Mouse (Mus musculus) right cerebral cortex, postnatal 4 days (tissue): ENCODE results near the gene Sf3b3.

Experiments used
- DNase-seq: peaks from one replicate; pipeline ENCODE4 v3.0.0-alpha.2; 2022

The Sf3b3 gene

DNA sequence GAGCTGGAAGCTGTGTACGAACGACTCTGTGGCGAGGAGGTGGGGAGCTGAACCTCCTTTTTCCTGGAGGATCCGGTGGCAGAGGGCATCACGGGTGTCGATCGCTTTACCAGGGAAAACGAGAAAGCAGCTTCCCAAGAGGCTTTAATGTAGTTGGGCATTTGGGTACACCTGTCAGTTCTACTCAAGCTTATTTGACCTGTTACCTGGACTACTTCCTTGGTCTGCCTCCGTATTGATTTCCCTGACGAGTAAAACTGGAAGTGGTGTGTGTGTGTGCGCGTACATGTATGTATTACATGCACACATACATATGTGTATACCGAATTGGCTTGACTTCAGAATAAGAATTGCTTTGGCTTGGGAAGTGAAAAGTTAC is 573 bp upstream of the Sf3b3 start:
- no peak for DNase-seq

DNA sequence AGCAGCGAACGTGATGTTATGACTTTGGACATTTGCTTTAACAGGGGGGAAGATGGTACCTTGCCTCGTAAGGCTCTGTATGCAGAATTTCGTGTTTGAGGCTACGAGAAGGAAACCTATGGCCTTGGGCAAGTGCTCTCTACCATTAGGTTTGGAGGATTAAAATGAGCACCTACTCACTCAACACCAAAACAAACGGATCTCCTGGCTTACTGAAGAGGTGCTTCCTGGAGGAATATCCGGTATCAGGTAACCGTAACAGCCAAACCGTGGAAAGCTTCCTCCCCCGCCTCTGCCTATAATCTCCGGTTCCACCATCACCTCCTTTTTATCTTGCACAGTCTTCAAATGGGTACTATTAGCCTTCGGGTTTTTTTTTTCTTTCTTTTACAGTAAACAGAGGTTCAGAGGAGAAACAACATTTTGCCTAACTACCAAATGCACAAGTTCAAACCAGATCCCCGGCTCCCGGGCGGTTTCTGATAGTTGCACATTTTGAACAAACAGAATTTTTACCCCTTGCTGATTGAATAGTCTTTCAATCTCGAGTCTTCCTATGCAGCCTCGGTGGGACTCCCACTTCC is 674 bp downstream of the Sf3b3 start:
- DNase-seq = no peak

DNA sequence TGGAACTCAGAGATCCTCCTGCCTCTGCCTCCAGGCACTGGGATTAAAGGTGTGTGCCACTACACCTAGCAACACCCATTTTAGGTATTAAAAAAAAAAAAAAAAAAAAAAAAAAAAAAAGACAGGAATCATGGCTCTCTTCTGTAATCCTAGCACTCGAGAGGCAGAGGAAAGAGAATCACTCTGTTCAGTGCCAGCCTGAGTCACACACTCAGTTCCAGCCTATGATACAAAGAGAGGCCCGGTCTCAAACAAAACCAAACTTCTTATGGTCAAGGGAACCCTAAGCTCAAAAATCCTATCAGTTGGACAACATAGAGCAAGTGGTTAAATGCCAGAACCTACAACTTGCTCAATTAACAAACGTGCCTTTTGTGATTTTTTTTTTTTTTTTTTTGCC is 1.6 kb downstream of the Sf3b3 start:
- DNase-seq = no peak

DNA sequence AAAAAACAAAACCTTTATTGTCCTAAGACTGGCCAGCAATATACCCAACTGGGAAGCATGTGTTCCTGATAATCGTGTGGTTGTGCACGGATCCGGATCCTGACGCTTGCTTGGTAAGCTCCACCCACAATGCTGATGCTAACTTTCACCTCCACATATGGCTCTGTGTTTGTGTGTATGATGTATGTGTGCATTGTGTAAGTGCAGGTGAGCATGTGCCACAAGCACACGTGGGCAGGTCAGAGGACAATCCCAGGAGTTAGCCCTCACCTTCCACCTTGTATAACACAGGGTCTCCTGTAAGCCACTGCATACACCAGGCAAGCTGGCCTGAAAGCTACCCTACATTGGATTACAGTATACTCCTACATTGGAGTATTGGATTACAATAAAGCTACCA is 3.4 kb downstream of the Sf3b3 start:
- no peak for DNase-seq

DNA sequence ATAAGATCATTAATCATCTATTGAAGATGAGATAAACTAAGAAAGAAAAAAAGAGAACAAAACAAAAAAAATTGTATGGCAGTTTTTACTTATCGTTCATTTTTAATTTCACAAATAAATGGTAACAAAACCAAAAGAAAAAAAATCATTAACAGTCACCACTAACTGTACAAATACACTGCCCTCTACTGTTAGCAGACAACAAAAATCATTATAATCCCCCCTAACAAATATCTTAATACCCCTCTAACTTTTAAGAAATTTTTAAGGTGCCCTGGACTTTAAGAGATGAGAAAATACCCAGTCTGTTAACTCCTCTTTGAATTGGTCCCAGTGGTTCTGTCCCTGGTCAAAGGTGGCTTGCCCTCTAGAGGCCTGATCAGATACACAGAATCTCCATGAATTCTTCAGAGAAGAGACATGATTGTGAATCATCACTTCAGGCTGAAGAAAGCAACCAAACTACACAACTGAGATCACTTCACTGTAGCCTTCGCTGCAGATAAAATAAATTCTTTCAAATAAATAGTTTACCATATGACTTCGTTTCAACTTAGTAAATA is 4.5 kb downstream of the Sf3b3 start:
- DNase-seq = no peak

DNA sequence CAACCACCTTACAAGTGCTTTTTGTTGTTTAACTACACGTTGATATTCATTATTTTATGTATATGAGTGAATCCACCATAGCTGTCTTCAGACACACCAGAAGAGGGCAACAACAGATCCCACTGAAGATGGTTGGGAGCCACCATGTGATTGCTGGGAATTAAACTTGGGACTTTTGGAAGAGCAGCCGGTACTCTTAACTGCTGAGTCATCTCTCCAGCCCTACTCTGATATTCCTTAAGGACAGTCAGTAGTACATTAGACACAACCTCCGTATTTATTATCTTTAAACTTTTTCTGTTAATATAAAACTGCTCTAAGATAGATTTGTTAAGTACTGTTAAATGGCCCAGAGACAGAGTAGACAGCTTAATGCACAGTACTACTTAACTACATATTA is 14.6 kb downstream of the Sf3b3 start:
- DNase-seq = no peak

DNA sequence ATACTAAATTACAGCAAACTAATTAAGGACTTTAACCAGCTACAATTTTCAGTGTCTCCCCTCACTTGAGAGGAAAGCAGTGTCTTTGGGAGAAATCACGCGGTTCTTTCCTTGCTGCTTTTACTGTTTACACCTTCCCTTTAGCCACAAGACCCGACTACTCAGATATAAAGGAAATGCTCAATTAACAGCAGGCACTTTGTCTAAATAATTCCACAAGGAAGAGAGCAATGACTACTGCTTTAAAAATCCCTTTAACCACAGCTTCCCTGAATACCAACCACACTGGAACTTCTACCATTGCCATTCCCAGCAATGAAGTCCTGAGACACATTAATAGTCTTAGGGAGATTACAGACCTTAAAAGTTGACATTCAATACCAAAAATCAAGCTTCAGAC is 18.1 kb downstream of the Sf3b3 start:
- no peak for DNase-seq

DNA sequence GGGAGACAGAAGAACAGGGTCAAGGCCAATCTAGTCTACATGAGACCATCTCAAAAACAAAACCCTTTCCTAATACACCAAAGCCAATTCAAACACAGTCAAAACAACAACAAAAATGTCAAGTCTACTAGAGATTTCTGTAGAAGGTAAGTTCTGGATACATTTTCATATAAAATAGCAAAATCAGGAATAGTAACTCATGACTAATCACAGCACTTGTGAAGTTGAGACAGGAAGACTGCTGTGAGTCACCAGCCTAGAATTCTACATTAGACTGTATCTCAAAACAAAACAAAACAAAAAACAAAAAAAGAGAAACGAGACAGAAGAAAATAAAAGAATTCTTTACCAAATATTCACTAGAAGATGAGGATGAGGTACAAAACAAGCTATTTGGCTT is 21.7 kb downstream of the Sf3b3 start:
- no peak for DNase-seq

DNA sequence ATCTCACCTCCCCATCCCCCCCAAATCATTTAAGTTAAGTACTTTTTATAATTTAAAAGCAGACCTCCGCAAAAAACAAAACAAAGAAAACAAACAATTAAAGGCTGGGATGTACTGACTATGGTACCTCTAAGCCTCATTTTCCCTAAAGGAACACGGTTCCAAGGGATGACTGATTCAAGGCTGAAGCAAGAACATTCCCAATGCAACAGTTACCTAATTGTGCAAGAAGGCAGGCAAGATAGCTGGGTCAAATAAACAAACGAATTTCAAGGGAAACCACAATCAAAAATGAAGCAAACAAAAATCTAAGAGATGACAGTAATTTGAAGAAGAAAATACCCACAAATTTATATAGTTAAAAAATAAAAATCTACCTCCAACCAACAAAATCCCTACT is 24.6 kb downstream of the Sf3b3 start:
- DNase-seq = no peak

DNA sequence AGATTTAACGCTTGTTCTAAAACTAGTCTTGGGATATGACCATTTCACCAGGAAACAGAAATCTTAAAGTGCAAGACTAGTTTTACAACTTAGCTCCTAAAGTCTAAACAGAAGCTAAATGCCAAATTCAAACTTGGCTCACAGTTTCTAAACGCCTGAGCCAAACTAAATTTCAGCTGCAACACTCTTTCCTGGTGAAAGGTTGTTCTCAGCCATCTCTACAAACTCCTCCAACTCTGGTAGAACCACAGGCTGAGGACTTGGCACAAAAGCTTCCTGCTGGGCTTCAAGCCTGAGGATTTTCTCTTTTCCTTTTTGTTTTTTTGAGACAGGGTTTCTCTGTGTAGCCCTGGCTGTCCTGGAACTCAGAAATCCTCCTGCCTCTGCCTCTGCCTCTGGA is 26.3 kb downstream of the Sf3b3 start:
- no peak for DNase-seq

DNA sequence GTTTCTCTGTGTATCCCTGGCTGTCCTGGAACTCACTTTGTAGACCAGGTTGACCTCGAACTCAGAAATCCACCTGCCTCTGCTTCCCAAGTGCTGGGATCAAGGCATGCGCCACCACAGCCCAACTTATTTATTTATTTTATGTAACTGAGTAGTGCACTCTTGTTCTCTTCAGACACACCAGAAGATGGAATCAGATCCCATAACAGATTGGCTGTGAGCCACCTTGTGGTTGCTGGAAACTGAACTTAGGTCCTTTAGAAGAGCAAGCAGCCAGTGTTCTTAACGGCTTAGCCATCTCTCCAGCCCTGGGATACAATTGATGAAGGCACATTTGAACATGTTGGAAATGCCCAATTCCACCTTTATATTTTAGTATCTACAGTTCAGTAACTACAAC is 28.0 kb downstream of the Sf3b3 start:
- DNase-seq = no peak

DNA sequence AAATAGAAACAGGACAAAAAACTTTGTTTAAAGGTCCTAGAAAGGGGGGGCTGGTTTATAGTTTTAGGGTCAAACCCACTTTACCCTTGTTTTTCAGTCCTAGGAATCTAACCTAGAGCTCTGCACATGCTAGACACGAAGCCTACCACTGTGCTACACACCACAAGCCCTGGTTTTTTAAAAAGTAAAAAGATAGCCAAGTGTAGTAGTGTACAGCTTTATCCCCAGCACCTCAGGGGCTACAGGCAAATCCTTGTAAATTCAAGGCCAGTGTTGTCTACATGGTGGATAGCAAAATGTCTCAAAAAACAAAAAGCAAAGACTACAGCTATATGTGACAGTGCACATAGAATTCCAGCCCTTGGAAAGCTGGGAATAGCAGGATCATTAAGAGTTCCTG is 29.6 kb downstream of the Sf3b3 start:
- DNase-seq = no peak

DNA sequence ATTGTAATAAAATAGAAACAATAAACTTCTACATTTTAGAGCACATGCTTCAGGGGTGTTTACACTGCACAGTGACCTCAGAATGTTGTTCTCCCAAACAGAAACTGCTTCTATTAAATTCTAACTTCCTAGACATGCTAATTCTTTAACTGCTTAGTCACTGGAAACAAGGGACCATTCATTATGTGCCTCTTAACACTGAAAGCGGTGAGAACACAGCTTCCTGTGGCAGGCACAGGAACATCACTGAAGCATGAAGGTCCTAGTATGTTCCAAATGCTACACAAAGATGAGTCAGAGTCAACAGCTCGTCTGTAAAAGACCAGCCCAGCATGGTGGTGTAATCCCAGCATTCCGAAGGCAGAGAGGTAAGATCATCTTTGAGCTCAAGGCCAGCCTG is 31.3 kb downstream of the Sf3b3 start:
- no peak for DNase-seq

DNA sequence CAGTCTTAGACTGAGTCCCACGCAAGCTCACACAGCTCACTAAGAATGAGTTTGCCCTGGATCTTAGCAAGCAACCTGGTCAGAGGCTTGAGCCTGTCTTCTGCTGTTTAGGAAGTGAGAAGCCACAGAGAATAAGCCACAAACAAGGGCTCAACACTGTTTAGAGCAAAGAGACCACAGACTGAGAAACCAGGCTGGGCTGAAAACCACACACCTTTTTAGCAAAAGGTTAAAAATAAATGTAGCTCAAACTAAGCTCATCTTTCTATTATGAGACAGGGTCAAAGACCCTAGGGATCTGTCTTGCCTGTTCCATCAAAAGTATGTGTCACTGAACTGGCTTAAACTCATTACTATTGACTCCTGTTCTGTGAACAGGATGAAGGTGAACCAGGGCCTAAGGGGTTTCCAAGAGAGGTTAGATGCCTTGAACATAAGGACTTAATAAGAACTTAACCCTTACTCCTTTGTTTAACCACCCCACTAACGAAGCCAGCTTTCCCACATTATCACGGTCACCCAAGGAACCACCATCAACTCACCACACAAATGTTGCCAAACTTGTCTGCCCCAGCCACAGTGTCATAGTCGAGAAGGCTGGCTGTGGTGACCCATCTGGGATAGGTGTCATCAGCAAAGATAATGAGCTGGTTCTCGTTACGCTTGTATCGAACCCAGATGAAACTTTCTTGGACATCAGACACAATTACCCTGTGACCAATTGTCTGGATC is 33.3 kb downstream of the Sf3b3 start:
- DNase-seq = no peak

DNA sequence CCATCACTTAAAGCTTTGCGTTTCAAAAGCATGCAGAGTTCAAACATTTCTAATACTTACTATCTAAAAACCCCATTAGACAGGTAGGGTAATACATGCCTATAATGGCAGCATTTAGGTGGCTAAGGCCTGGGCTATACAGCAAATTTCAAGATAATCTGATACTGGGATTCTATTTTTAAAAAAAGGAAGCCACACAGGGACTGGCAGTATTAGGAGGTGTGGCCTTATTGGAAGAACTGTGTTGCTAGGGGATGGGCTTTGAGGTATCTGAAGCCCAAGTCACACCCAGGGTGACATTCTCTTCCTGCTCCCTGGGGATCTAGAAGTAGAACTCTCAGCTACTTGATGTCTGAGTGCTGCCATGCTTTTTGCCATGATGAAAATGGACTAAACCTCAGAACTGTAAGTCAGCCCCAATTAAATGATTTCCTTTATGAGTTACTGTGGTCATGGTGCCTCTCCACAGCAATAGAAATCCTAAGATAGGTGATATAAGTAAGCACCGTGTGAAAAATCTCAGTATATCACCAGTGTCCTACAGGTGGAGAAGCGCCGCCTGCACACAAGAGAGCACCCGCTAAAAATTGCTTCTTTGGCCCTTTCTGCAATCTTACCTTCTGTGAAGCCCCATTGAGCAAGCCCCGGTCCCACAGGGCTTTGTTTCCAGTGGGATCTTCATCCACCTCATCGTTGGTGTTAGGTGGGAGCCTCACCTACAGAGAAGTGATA is 34.1 kb downstream of the Sf3b3 start:
- DNase-seq = no peak

DNA sequence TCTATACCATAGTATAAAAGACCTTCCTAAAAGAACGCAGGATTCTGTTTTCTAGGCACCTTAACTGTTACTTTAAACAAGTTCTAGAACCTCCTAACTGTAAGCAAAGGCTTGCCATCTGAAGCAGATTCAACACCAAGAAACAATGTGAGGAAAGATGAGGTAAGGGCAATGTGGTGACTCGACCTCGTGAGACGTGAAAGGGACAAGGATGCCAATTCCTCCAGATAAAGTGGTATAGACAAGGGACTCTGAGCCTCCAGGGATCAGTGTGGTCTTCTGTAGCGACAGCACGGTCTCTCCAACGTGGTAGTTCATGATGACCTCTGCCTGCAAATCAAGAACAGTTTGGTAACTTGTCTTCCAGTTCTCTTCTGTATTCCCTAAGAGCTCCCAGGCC is 34.8 kb downstream of the Sf3b3 start:
- DNase-seq = no peak

DNA sequence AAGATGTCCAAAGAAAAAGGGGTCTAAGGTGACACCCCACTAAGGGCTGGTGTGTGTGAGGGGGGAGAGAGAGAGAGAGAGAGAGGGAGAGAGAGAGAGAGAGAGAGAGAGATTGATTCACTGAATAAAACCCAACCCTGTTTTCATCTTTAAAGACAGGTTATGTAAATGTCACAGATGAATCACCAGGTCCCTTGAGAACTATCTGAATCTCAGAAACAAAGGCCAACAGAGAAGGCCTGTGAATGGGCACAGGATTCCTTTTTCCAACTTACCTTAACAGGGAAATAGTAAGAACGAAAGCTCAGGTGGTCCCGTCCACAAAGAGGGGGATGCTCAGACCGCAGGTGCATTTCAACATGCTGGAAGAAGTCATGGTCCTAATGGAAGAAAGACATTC is 35.5 kb downstream of the Sf3b3 start:
- DNase-seq = no peak

DNA sequence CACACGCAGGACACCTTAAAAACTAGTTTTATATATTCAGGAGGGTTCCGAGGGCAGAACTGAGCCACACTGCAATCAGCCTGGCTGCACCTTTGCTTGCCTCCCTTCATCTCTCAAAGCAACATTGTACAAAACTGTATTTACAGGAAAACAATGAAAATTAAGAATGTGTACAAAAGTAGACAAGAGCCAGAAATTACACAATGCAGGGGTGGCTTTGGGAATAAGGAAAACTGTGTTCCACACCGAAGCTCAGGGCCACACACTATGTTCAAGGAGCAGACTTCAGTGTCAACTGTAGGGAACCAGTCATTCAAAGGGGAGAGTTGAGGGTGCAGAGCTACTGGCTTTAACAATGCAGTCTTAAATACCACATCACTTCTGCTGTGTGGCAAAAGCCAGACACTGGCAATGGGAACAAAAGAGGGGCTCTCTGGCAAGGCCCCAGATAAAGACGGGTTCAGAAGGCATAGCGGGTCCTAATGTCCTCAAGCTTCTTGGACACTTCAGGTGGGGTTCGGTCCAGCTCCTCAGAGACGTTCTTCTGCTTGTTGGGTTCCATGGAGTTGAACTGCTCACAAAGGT is 36.0 kb downstream of the Sf3b3 start:
- DNase-seq = no peak

DNA sequence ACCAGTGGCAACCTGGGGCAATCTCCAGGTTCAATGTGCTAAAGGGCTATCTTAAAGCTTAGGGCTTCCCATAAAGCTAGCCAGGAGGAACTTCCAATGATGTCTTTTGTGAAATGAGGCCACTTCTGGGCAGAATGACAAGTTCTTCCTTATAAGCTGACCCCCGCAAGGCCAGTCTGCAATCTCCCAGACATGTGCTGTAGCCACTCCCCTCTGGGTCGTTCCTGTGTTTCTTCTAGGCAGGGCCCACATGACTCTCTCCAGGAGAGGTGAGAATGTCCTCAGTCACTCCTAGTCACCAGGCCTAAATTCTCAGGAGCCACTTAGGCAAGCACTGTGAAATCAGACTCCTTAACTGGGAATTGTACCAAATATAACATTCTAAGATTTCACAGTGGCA is 36.8 kb downstream of the Sf3b3 start:
- no peak for DNase-seq

DNA sequence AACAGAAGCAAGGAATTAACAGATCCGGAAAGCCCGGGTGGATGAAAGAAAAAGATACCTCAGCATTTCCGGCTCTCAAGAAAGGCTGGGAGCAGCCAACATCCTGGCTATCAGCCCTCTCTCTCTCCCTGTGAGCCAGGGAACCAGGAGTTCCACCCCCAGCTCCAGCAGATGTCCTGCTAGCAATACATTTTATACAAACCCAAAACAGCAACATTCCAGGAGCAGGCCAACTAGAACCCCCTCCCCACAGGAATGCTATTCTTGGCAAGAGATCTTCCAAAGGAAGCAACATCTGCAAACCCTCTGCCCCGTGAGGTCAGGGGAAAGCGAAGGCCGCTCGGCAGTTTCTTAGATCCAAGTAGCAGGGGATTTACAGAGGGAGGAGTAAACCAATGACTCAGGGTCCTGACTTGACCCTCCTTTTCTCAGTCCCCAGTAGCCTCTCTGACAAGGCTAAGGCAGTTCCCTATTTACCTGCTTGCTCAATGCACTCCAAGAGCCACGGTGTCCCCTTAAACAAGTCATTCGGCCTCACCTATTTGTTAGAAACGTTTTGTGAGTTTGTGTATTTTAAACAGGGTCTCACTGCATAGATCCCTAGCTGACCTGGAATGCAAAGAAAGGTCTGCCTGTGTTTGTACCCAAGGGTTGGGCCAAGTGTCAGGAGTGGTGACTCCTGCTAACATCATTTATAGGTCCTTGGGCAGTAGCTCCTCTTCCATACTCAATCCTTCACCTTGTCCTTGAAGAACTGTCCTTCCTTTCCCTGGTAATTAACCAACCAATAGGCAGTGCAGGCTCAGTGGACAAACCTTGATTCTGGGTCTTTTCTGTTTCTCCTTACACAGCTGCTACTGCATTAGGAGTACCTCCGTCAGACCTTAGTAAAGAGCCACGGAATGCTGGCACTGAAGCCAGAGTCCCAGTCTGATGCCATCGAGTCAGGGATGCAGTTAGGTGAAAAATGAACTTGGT is 37.8 kb downstream of the Sf3b3 start:
- no peak for DNase-seq

DNA sequence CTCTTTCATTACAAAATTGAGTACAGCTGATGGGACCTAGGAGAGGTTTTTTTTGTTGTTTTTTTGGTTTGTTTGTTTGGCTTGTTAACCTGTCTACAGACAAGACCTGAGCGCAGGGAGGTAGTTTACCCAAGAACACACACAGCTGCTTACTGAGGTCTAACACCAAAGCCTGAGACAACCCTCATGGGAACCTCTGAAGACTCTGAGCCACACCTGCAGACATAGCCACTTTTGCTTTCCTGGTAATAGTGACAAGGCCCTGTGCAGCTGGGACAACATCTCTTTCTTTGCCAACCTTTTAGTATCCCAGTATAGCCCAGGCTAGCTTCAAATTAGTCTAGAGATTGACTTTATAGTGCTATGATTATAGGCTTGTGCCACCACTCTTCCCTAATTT is 40.4 kb downstream of the Sf3b3 start:
- no peak for DNase-seq

DNA sequence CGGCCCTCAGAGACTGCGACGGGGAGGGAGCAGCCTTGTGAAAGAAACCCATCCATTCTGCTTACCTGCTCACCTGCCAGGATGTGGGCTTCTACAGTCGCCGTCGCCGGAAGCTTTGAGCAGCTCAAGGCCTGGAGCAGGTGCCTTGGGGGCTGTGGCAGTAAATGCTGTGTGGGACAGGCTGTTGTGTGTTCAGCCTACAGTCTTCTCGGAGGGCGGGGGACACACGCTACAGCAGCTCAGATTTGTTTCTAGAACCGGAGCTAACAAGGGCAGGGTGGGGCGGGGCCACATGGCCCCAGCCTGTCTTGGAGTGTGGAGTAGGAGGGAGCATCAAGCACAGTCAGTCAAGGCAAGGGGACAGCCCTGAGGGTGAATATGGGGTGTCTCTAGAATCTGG is 40.9 kb downstream of the Sf3b3 start, which contains the start of gene Il34:
Il34 (minus strand) TSS at position 256 of the 400 bp plus-strand sequence.
- no peak for DNase-seq
